Mouse (Mus musculus) CD4-positive, CD25-positive, alpha-beta regulatory T cell, adult 4 months (primary cell): Measurements from ENCODE around the gene Baiap2l2. TPM values are rescaled to one million over a fixed set of nuclear protein-coding genes. Genes with fewer than 3 reads are reported as not detected.

Source experiments
- ATAC-seq: one replicate; pipeline ENCODE4 v1.8.0; 2017
- polyA plus RNA-seq, 2 experiments: library from polyadenylated mRNA; unstranded; fragments of 100-300 nt; shearing (Covaris generic); gene quantifications; one replicate each; pipeline ENCODE4 v1.2.1; 2017

The Baiap2l2 gene
- not detected for polyA plus RNA-seq

DNA sequence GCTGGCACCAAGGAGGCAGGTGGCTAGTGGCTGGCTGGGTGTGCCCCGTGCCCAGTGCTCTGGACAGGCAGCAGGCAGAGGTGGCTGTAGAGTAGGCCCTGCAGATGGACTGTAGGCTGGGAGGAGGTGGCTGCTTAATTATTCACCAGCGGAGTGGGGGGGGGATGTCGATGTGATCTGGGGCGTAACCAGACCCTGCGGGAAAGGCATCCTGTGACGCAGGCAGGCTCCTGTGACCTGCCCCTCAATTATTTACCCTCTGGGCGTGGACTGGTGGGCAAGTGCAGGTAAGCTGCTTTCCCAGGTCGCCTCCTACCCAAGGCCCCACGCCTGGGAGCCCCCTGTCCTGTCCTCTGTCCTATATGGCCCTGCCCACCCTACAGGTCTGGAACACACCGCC, at the start of gene Baiap2l2:
Gene Baiap2l2 (minus strand): TSS at position 139 of the 400 bp plus-strand sequence.
- no peak for ATAC-seq

DNA sequence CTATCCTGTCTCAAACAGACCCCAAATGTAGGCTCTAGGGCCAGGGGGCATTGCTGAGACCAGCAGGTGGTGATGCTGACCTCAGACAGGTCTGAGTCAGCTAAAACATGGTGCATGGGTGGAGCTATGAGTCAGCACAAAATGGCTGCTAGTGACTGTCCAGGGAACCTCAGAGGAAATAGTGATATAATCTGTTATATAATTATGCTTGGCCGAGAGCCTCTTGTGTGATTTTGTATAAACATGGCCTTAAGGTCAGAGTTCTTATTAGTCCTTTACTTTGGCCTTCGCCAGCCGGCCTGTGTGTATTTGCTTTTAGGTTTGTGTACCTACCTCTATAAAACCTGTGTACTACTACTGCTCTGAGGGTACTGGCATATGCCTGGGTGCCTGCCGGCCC, 48.1 kb upstream of the Baiap2l2 start:
- ATAC-seq: no peak

DNA sequence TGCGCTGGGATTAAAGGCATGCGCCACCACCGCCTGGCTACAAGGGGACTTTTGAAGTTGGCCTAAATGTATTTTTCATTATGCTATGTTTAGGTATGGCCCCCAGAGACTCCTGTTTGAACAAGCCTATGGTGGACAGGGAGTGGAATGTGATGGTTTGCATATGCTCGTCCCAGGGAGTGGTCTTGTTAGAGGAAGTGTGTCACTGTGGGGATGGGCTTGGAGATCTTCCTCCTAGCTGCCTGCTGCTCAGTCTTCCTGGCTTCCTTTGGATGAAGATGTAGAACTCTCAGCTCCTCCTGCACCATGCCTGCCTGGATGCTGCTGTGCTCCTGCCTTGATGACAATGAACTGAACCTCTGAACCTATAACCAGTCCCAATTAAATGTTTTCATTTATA, 45.2 kb upstream of the Baiap2l2 start:
- no peak for ATAC-seq

DNA sequence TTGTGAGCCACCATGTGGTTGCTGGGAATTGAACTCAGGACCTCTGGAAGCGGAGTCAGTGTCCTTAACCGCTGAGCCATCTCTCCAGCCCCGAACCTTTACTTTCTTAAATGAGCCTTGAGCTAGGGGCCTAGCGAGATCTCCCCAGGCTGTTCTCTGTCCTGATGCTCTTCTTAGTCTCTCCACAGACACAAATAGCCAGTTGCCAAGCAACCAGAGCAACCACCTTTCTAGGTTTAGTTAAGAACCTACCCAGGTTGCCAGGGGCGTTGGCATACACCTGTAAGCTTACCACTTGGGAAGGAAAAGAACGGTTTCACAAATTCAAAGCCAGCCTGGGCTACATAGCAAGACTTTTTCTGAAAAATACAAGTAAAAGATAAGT, 44.6 kb upstream of the Baiap2l2 start:
- no peak for ATAC-seq

DNA sequence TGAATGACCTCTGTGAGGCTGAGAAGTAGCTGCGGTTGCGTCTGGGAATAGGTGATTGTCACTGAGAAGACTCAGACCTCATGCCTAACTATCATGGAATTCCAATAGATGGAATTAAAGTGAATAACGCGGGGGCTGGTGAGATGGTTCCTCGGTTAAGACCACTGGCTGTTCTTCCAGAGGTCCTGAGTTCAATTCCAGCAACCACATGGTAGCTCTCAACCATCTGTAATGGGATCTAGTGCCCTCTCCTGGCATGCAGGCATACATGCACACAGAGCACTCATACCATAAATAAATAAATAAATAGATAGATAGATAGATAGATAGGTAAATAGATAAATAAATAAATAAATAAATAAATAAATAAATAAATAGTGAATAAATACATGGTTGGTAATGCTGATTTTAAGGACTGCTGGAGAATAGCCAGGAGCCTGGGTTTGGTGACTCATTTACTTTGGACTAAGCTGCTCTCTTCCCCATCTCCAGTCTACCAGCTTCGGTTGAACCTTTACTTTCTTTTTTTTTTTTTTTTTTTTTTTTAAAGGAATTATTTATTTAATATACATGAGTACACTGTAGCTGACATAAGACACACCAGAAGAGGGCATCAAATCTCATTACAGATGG, 44.1 kb upstream of the Baiap2l2 start:
- ATAC-seq: no peak

DNA sequence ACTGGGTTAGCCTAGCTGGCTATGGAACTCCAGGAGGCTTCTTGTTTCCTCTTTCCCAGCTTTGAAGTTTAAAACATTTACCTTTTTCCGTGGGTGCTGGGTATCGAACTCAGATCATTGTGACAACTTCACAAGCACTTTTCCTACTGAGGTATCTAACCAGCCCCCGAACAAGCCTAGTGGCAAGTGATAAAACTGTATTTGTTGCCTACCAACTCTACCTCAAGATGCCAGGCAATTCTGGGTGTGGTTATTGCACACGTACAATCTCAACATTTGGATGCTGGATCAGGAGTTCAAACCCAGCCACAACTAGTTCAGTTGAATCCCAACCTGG, 43.6 kb upstream of the Baiap2l2 start:
- no peak for ATAC-seq

DNA sequence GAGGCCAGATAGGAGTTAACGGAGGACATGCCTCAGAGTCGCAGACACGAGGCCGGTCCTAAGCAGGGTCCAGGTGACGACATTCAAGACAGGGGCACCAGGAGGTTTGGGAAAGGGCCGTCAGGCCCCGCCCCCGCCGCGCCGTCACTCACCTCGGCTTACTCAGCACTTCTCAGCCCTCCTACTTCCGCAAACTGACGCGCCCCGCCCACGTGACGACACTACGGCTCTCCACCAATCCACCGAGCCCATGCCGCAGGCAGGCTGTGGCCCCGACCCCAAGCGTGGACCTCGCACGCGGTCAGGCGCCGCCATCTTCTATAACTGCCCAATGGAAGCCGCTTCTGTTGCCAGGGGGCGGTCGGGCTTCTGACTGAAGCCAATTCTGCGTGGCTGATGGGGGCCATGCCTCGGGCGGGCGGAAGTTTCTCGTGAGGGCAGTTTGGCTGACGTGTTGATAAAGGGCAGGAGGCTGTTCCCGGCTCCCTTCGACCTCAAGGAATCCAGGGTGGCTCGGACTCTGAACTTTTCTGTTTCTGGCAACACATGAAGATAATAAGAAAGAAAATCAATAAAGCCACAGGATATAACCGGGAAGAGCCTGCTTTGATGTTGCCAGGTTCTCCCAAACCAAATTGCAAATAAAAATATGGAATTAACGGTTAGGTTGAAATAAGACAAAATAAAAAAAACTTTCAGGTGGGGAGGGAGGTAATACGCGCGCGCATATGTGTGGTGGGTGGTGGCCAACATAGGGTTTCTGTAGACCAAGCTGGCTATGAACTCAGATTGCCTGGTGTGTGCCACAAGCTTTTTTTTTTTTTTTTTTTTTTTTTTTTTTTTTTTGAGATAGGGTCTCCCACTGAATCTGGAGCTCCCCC, 43.0 kb upstream of the Baiap2l2 start, which contains the start of gene Pla2g6:
Gene Pla2g6 (minus strand): TSS at position 333 of the 881 bp plus-strand sequence.
- peak; percentile 76 for ATAC-seq

DNA sequence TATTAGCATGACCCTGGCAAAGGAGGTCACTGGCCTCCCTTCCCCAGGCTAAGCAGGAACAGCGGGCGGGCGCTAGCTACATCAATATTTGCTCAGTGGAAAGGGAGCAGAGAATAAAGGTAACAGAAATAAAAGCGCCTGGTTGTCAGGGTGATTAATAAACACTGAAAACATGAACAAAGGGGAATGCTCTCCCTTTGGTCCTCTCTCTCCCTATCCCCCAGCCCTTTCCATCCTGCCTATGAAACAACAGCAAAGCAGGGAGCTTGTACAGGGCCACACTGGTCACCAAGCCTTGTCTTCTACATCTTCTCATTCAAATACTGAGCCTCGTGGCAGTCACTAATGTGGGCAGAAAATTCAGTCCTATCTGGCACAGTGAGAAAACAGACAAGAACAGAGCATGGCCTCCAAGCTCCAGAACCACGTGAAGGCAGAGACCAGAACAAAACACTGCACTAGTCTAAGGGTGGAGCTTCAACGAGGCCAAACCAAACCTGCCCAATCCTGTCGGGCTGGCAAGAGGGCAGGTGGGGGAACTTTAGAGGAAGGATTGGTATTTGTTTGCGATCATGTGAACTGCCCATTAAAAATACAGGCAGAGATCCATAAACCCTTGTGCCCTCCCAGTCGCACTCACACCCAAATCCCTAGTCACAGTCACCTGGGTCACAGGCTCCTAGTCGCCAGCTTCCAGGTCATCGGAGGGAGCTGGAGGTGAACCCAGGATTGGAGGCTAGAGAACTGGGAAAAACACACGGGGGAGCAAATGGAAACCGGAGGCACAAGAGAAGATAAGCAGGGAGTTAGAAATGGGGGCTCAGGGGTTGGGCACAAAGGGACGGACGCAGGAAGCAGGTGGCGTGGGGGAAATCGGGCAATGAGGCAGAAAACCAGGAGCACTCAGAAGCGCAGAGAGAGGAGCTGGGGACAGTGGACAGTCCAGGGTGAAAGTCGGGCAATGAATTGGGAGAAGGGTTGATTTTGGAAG, 41.9 kb upstream of the Baiap2l2 start:
- peak; percentile 4 for ATAC-seq

DNA sequence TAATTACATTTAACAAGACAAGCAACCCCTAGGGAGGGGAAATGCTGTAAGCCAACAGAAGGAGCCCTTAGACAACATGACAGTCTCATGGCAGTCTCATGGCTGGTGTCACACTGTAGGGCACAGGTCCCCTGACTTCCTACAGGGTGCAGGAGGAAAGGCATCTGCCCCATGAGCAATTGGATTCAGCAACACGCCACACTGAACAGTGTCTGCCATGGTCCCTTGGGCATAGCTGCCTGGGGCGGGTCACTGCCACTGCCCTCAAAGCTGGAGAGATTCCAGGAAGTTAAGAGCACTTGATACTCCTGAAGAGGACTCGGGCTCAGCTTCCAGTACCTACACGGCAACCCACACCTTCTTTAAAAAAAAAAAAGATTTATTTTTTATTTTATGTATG, 40.9 kb upstream of the Baiap2l2 start:
- ATAC-seq: no peak

DNA sequence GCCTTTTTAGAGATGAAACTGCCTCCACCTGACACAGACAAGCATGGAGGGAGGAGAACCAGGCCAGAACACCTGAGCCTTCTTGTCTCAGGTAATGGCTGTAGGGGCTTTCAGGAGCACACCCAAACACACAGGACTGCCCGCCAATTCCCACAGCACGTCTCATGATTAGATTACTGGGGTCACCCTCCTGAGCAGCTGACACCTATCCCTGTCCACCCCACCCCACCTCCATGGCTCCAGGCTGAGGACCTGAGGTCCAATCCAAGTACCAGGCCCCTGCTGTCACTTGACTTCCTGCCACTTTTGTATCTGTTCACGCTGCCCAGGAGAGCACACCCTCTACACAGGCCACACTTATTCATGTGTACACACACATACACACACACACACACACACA, 40.4 kb upstream of the Baiap2l2 start:
- no peak for ATAC-seq

DNA sequence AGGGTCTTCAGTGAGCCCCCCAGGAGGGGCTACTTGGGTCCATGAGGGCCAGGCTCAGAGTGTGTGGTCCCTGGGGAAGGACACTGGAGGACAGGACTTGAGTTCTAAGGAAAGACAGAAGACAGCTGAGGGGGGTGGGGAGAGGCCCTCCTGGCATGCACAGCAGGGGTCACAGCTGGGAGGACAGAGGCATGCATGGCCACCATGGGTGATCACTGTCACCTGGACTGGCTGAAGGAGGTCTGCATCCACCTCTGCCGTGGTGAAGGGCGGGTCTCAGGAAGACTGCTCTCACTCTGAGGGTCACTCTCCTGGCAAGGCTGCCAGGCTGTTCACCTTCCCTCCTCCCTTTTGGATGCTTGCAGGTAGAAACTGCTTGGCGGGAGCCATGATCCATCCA, 39.0 kb upstream of the Baiap2l2 start:
- no peak for ATAC-seq

DNA sequence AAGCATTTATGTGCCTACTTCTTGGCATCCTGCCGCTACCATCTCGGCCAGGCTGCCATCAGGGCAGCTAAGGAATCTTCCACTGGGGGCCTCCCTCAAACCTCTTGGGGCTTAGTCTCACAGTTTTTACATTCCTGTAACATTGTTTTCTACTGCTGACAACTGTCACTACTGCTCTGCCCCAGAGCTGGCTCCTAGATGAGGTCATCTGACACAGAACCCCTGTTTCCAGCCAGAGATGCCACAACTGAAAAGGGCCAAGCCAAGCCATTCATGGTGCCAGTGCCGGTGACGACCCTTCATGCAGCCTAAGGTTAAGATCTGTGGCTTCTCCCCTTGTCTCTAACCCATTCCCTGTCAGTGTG, 38.4 kb upstream of the Baiap2l2 start:
- no peak for ATAC-seq

DNA sequence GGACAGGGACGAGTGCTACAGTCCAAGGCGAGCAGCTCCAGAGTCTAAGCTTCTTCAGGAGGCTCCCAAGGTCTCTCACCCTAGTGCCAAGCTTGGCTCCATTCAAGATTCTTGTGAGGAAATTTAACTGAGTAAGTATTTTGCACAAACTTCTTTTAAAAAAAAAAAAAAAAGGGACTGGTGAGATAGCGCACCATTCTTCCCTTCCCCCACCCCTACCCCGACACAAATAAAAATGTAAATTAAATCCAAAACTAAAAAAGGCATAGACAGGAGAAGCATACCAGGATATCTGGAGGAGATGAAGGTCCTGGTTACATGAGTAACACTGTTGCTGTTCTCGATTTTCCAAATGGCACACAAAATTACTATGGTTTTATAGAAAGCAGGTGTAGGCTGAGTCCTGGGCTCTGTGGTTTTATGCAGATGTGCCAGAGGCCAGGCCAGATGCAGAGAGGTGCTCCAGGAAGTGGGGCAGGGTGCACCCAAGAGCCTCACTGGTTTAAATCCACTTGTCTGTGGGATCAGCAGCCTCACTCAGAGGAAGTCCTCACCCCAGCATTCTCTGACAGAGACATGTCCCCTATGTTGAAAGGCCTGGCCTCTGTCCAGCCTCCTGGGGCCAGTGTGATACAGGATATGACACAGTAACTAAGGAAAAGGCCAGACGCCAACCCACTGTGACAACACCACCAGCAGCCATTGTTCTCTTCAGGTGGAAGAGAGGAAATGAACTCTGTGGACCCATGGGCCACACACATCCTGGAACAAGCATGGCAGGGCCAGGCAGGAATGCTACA, 37.9 kb upstream of the Baiap2l2 start:
- ATAC-seq: peak; percentile 68

DNA sequence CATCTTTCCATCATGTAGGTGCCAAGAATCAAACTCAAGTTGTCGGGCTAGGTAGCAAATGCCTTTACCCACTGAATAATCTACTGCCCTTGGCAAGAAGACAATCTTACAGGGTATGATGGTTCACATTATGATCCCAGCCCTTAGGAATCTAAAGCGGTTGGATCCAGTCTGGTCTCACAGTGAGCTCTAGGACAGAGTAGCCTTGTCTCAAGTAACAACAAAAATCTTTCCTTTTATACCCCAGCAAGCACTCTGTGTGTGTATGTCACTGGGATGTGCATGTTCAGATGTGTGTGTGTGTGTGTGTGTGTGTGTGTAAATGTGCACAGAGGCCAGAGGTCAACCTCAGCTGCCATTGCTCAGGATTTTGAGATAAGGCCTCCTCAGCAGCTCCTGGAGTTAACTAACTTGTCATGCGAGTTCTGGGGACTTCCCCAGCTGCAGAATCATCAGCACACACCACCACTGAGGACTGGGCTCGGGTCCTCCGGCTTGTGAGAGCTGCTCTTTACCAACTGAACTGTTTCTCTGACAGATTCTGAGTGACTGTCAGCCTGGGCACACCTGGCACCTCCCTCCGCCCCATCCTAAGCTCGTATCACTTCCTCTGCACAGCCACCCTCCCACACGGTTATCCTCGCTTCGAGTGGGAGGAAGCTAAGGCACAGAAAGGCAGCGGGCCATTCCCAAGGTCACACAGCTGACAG, 37.1 kb upstream of the Baiap2l2 start:
- ATAC-seq: peak; percentile 65

DNA sequence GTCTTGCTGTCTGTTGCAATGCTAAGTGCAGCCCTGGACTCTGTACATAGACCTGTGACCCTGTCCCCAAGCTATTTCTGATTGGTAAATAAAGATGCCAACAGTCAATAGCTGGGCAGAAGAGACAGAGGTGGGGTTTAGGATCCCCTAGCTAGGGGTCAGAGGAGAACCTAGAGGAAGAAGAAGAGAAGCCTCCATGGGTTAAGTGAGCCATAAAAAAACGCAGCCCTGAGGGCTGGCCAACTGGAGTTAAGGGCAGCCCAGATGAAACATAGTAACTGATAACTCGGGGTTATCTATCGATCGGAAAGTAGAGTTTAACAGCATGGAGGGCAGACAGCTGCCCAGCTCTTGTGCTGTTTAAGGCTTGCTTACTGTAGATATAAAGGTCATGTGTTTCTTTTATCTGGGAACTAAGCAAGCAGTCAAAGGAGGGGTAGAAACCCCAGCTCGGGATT, 36.4 kb upstream of the Baiap2l2 start:
- ATAC-seq: no peak

DNA sequence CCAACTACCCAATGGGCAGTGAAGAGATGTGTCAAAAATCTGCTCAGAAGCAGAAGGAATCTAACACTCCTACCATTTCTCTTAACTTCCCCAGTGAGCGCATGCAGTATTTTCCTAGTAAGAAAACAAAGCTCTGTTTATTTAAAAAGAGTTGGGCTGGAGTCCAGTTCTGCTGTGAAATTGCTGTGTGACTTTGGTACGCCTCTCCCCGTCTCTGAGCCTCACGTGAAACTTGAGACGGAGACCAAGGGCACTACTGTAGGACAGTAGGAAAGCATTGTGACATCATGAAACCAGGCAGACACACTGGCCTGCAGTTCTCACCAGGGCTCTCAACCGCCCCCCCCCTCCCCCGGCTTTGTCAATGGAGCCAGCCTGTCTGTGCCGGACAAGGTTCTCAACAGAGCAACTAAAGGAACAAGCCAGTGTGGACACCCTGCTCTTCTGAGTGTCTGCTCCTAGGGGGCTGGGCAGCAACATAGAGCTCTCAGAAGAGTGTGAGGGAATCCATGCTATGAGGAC, 28.6 kb upstream of the Baiap2l2 start:
- ATAC-seq: no peak

DNA sequence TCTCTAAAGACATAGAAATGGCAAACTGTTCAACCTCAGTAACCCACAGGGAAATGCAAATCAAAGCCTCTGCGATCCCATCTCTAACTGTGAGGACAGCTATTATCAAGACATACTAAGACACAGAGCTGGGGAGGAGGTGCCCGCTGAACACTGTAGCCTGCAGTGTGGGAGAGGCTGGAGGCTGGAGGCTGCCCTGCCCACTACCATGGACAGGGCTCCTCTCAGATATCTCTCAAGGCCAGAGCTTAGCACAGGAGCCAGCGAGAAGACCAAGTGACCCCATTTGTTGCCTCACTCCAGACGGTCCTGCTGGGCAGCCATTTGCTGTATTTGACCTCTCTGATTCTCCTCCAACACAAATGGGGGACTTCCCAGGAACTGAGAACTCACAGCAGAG, 22.5 kb upstream of the Baiap2l2 start:
- ATAC-seq: no peak

DNA sequence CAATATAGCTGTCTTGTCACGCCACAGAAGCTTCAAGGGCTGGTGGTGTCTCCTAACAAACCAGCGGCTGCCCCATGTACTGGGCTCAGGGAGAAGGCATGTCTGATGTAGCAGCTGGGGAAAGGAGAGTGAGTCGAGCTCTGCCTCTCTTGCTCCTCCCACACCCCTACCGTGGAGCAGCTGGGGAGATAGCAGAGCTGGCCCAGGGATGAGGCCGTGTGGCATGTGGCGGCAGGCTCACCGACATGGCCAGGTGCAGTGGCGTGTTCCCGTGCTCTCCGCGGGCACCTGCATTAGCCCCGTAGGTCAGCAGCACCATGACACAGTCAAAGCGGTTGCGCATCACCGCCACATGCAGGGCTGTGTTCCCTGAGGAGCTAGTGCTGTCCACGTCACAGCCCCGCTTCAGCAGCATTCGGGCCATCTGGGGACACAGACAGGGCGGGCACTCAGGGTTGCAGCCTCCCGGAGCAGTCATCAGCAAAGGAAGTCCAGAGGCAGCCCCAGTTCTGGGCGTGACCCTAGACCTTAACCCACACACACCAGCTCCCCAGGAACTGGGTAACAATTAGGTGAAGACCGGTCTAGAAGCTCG, 20.8 kb upstream of the Baiap2l2 start:
- no peak for ATAC-seq

DNA sequence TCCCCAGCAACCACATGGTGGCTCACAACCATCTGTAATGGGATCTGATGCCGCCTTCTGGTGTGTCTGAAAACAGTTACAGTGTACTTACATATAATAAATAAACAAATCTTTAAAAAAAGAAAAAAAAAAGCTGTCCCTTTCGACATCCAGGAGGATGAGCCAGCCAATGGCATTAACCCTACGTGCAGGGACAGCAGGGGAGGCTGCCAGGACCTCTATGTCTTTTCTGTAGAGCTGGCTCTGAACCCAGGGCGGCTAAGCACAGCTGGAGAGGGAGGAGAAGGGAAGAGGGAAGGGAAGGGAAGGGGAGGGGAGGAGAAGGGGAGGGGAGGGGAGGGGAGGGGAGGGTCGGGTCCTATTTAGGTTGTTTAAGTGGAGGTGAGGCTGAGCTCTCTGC, 19.5 kb upstream of the Baiap2l2 start:
- ATAC-seq: no peak

DNA sequence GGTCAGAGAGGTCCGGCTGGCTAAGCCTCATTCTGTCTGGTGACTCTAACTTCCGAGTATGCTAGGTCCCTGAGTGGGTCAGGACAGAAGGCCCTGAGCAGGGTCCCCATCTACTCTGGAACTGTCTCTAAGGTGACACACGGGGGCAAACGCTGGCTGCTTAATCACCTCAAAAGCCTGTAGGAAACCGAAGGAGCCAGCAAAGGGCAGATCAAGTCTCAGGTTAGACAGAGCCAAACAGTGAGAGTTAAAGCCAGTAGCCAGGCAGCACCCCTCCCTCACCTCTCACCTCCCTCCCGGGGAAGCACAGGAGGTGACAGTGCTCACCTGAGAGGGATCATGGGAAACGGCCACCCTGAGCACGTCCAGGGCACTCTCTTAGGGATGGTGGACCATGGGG, 18.4 kb upstream of the Baiap2l2 start:
- ATAC-seq: no peak
